Mouse (Mus musculus) kidney, postnatal 0 days (tissue): ENCODE measurements around the gene Card10. TPM values are rescaled to one million over a fixed set of nuclear protein-coding genes. Genes with fewer than 3 reads are reported as not detected.

ENCODE experiments used
- ATAC-seq: fragments of 200-750 bp; cut with Nextera tagmentation; replicated peaks from 2 replicates; pipeline ENCODE4 v1.8.0; 2017; ENCODE audit warnings: low read depth, moderate number of reproducible peaks, moderate TSS enrichment, moderate library complexity; ENCODE audit not compliant: low FRiP score
- DNase-seq: peaks from one replicate; pipeline ENCODE4 v3.0.0-alpha.2; 2016; ENCODE audit warnings: low spot score
- H3K27ac ChIP-seq: fragments of 300-500 bp; sonication (generic); 2 replicates; pipeline ENCODE4 v1.5.1; 2014; ENCODE audit warnings: mild to moderate bottlenecking
- H3K27me3 ChIP-seq: fragments of 300-500 bp; sonication (generic); 2 replicates; pipeline ENCODE4 v1.6.1; 2014; ENCODE audit warnings: low read length, mixed read lengths; ENCODE audit not compliant: insufficient read depth
- H3K36me3 ChIP-seq: fragments of 300-500 bp; sonication (generic); 2 replicates; pipeline ENCODE4 v1.6.1; 2014; ENCODE audit warnings: low read length, mixed read lengths; ENCODE audit not compliant: insufficient read depth
- H3K4me1 ChIP-seq: fragments of 300-500 bp; sonication (generic); replicated peaks from 2 replicates; pipeline ENCODE4 v1.6.1; 2014; ENCODE audit warnings: antibody characterized with exemption, low read length, mixed read lengths; ENCODE audit not compliant: insufficient read depth
- H3K4me2 ChIP-seq: fragments of 300-500 bp; sonication (generic); 2 replicates; pipeline ENCODE4 v1.6.1; 2014; ENCODE audit warnings: mild to moderate bottlenecking, low read length, moderate library complexity, mixed read lengths
- H3K4me3 ChIP-seq: fragments of 300-500 bp; sonication (generic); replicated peaks from 2 replicates; pipeline ENCODE4 v1.5.1; 2014; ENCODE audit warnings: low read depth, low read length
- H3K9ac ChIP-seq: fragments of 300-500 bp; sonication (generic); 2 replicates; pipeline ENCODE4 v1.6.1; 2014; ENCODE audit warnings: low read depth, low read length
- H3K9me3 ChIP-seq: fragments of 300-500 bp; sonication (generic); replicated peaks from 2 replicates; pipeline ENCODE4 v1.6.1; 2016; ENCODE audit warnings: low read length, inconsistent platforms, mixed read lengths
- CTCF ChIP-seq: IDR thresholded peaks from 2 replicates; pipeline ENCODE4 v1.5.1; 2016; ENCODE audit warnings: antibody characterized with exemption, low read depth, mild to moderate bottlenecking, moderate library complexity
- WGBS: fragments of 180-500 bp; shearing (Covaris S2); extraction: QIAGEN DNeasy Blood & Tissue Kit; methylation state at CpG from one replicate; pipeline ENCODE4 v1.1.7; 2014; 5-methylcytosine and 5-hydroxymethylcytosine counted together
- polyA plus RNA-seq: library from polyadenylated mRNA; unstranded; fragments of >200 nt; fragmentation: Nextera tagmentation; extraction: Ambion mirVana; gene quantifications from 2 replicates; pipeline ENCODE4 v1.2.1, GENCODE M21; 2015

Card10 gene
- polyA plus RNA-seq, 1 experiment from 2014 or later, result 9.2 TPM

DNA sequence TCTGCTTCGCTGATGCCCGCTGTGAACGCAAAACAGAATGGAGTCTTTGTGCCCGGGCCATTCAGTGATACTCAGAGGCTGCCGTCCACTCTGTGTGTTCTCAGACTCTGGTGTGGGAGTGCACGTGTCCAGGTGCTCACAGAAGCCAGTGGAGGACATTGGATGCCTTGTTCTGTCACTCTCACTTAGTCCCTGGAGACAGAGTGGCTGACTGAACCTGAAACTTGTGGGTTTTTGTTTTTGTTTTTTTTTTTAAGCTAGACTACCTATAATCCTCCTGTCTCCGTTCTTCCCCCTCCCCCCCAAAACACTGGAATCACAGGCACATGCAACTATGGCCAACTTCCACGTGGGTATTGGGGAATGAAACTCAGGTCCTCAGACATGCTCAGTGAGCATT is 43.5 kb upstream of the Card10 start:
- no peak overlapping the region for H3K4me3 ChIP-seq
- no peak for DNase-seq
- H3K4me2 ChIP-seq, result peak overlapping the region; percentile 77; the same call in 1 of the 2 replicates
- 59% methylated on average over 8 of the region's 8 CpGs for WGBS
- no peak for ATAC-seq
- H3K4me1 ChIP-seq, result peaks cover 26% of the 10 kb centered on the region
- H3K27me3 ChIP-seq, result no peaks in the 10 kb centered on the region
- TF ChIP-seq CTCF, result no peak
- H3K36me3 ChIP-seq, result peaks cover 14% of the 10 kb centered on the region; the same call in 1 of the 2 replicates
- no peaks in the 10 kb centered on the region for H3K9me3 ChIP-seq
- peak overlapping the region; percentile 79; the same call in 1 of the 2 replicates for H3K27ac ChIP-seq
- H3K9ac ChIP-seq, result no peak overlapping the region

DNA sequence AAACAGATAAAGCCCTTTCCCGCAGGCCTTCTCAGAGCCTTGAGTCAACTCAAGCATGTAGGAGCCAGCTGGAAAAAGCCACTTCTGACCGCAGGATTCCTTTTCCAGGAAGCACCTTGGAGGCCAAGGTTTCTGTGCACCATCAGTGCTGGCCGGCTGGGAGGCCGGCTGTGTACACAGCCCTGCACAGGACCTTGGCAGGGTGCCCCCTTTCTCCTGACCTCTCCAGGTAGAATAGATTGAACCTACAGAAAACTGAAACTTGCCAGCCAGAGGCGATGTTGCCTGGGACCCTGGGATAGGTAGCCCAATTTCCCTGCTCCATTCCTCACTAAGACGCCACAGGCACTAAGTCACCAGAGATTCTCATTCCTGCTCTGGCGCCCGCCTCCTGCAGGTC is 43.0 kb upstream of the Card10 start:
- DNase-seq, result no peak
- 56% methylated on average over 8 of the region's 8 CpGs for WGBS
- Histone ChIP-seq H3K27me3 (no peaks in the 10 kb centered on the region), H3K9ac (peak overlapping the region; percentile 35; the same call in 1 of the 2 replicates), H3K27ac (peak overlapping the region; percentile 79), H3K4me1 (peaks cover 30% of the 10 kb centered on the region), H3K4me3 (peak overlapping the region; percentile 71; the same call in 1 of the 2 replicates), H3K9me3 (no peaks in the 10 kb centered on the region), H3K4me2 (peak overlapping the region; percentile 77), H3K36me3 (peaks cover 14% of the 10 kb centered on the region; the same call in 1 of the 2 replicates)
- no peak for TF ChIP-seq CTCF
- no peak for ATAC-seq

DNA sequence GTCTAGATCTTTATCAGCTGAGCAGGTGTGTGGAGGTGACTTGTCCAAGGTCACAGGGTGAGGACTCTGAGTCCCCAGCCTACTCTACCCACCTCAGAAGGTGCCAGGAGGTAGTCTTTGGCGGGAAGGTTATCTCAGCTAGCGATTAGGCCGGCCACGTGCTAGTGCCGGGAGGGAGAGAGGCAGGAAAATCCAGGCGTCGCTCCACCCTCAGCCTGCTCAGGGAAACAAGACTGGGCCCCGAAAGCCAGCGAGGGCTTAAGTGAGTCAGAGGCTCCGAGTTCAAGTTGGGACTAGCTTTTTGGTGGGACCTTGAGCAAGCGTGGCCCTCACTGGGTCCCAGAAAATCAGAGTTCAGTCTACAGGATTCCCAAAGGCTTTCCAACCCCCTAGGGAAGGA is 42.5 kb upstream of the Card10 start:
- Histone ChIP-seq H3K4me2 (peak overlapping the region; percentile 77), H3K27me3 (no peaks in the 10 kb centered on the region), H3K27ac (peak overlapping the region; percentile 79), H3K9ac (peak overlapping the region; percentile 35; the same call in 1 of the 2 replicates), H3K4me1 (peaks cover 32% of the 10 kb centered on the region), H3K9me3 (no peaks in the 10 kb centered on the region), H3K4me3 (peak overlapping the region; percentile 71; the same call in 1 of the 2 replicates), H3K36me3 (peaks cover 14% of the 10 kb centered on the region; the same call in 1 of the 2 replicates)
- WGBS, result 48% methylated on average over 11 of the region's 11 CpGs
- no peak for ATAC-seq
- DNase-seq, result no peak
- TF ChIP-seq CTCF, result no peak

DNA sequence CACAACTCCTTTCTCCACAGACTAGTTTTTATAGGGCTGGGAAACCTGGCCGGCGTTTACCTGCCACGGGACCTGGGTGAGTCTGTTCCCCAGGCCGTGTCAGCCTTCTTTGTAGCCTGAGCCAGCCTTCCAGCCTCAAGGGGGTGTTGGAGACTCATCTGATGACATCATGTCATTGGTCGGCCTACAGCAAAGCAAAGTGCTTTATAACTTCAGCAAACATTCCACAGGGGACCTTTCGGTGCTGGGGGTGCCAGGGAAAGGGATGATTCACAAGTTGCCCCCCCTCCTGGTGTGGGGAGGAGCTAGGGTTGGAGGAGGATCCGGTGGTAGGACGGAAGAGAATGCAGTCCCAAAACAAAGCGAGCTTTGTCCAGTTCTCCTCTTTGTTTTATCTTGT is 41.9 kb upstream of the Card10 start:
- Histone ChIP-seq H3K9me3 (no peaks in the 10 kb centered on the region), H3K4me3 (peak overlapping the region; percentile 71), H3K4me1 (peaks cover 37% of the 10 kb centered on the region), H3K9ac (peak overlapping the region; percentile 90; the same call in 1 of the 2 replicates), H3K4me2 (peak overlapping the region; percentile 77), H3K27ac (peak overlapping the region; percentile 92), H3K36me3 (peaks cover 11% of the 10 kb centered on the region; the same call in 1 of the 2 replicates), H3K27me3 (no peaks in the 10 kb centered on the region)
- ATAC-seq (0 out of 2 replicates have a peak, but pooled peaks have one; percentile 23), DNase-seq (peak; percentile 81)
- peak; percentile 38; the same call in 1 of the 2 replicates for TF ChIP-seq CTCF
- 28% methylated on average over 9 of the region's 9 CpGs for WGBS

DNA sequence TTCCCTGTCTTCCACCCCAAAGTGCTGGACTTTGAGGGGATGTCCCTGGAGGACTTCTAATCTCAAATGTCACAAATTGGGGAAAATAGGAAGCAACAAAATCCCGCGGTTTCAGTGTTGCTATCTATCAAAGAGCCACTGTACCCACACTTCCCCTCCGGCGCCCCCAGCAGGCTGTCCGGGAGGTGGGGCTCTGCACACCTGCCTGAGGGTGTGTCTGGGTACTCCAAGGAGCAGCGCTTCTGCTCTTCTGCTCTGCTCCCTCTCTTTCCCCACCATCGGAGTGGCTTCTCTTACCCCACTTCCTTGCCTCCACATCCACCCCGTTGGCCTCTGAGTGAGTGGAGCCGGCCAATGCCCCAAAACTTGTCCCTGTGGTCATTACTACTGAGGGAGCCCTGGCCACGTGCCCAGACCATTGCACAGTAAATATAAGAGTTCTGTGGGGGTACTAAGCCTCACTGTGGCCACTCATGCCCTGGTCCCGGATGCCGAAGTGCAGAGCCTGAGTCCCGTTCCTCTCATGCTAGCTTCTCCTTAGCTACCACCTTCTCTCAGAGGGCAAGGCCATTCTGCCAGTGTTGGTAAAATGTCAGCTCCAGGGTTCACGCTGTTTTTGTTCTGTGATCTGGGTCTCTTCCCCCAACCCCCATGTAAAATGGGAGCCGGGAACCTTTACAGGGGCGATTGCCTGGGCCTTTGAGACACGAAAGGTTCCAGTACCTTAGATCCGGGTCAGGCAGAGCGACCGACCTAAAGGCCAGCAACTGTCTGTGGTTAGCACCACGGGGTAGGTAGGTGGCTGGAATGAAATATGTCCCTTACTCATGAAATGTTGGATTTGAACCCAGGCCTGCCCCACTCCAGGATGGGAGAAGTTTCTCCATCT is 41.0 kb upstream of the Card10 start:
- Histone ChIP-seq H3K4me2 (peak overlapping the region; percentile 77), H3K4me1 (peaks cover 43% of the 10 kb centered on the region)

DNA sequence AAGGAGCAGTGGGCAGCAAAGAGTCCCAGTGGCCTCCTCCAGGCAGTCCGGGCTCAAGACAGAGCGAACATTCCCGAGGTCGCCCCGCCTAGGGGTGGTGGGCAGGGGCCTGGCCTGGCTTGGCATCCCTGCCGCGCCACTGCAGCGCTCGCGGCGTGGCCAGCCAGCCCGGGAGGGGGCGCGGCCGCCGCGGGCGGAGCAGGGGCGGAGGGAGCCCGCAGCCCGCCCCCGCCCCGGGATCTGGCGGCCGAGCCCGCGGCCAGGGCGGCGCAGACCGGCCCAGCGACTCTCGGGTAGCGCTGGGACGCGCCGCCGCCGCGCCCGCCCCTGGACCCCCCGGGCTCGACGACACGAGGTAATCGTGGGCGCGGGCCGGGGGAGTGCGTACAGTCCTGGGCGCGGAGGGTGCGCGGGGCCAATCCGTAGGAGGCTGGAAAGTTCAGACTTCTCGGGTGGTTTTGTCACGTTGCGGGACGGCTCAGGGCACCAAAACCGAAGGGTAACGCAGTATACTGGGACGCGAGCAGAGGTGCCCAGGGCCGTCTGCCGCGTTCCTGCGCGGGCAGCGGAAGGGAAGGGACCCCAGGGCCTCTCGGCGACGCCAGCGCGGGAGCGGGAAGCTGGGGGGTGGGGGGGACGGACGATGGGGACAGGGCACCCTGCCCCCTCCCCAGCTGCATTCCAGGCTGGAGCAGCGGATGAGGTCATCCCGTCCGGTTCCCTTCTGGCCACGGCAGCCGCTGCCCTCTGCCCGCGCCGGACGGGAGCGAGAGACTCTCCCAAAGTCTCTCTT is 39.7 kb upstream of the Card10 start, which contains the start of gene Cdc42ep1:
Cdc42ep1 (plus strand) TSS at position 254 of the 793 bp plus-strand sequence.
- no peaks in the 10 kb centered on the region for H3K9me3 ChIP-seq
- WGBS, result under 1% methylated on average over 78 of the region's 86 CpGs
- peak within 1 kb of the TSS; percentile 77 for H3K4me2 ChIP-seq
- H3K4me1 ChIP-seq, result peaks cover 43% of the 10 kb centered on the region
- no peaks in the 10 kb centered on the region for H3K27me3 ChIP-seq
- no peaks in the 10 kb centered on the region for H3K36me3 ChIP-seq
- no peak; the same call in 1 of the 2 replicates for TF ChIP-seq CTCF
- peak within 1 kb of the TSS; percentile 90 for H3K9ac ChIP-seq
- peak; percentile 76 for DNase-seq
- H3K27ac ChIP-seq, result peak within 1 kb of the TSS; percentile 92
- peak; percentile 79 for ATAC-seq
- peak within 1 kb of the TSS; percentile 71 for H3K4me3 ChIP-seq

More for the DNA sequence above, 41.0 kb upstream of the Card10 start:
- WGBS, result 39% methylated on average over 21 of the region's 21 CpGs
- Histone ChIP-seq H3K4me3 (peak overlapping the region; percentile 71), H3K9me3 (no peaks in the 10 kb centered on the region), H3K9ac (peak overlapping the region; percentile 90), H3K27me3 (no peaks in the 10 kb centered on the region), H3K36me3 (0 out of 2 replicates have a peak, but pooled peaks cover 3% of the 10 kb centered on the region), H3K27ac (peak overlapping the region; percentile 92)
- no peak for DNase-seq
- no peak for ATAC-seq
- TF ChIP-seq CTCF, result no peak
